12 mouse cellular contexts compared by ENCODE assay signal in the genomic region with DNA sequence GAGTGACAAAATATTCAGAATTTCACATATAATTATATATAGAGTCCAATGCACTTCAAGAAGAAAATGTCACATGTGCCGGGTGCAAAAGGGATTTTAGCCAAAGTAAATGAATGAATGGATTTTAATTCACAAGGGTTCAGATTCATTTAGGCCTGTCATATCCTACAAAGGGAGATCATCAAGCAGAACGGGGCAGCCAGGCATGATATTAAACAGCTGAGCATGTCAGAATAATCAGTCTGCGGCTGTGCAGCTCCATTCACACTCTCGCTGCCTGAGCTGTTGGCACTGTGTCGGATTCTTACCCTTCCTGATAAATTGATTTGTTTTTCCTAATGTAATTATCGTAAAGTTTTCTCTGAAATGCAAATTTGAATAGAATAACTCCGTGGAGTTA.
DNase-seq lines count a peak whose midpoint lies in the region; ATAC-seq lines count a peak whose summit lies in the region.
"Had no signal": no experiment of that assay in that cellular context is flagged by ENCODE, and none has a peak within 500 bp of the region (broad histone marks: within the 10 kb centered on the region; RNA-seq: fewer than 3 reads in every experiment).

No protein-coding gene starts in this region.

- no peak overlapping the region for H3K27ac ChIP-seq in neural tube, embryonic 11.5 days (ENCODE audit: low read depth, low read length)
- H3K27ac ChIP-seq in hindbrain, embryonic 10.5 days = no peak overlapping the region
- H3K27ac ChIP-seq in midbrain, embryonic 13.5 days = no peak overlapping the region
- H3K27ac ChIP-seq: liver, embryonic 13.5 days; macrophage had no signal

- H3K4me3 ChIP-seq in neural tube, embryonic 11.5 days (ENCODE audit: low read depth, low read length) = no peak overlapping the region
- no peak overlapping the region for H3K4me3 ChIP-seq in hindbrain, embryonic 10.5 days
- no peak overlapping the region for H3K4me3 ChIP-seq in midbrain, embryonic 13.5 days (replicated peaks)
- H3K4me3 ChIP-seq: liver, embryonic 13.5 days had no signal

- no peak for DNase-seq in neural tube, embryonic 11.5 days (ENCODE audit: low spot score)
- DNase-seq in neural tube, embryonic 10.5 days (ENCODE audit: extremely low spot score, low spot score) = no peak
- peak; percentile 28 for DNase-seq in hindbrain, embryonic 10.5 days (ENCODE audit: low spot score)
- DNase-seq in urinary bladder, adult 18-20 months (ENCODE audit: low spot score in 2 of 2) = no peak
- no peak for DNase-seq in spleen, adult 18-20 months
- DNase-seq: adrenal gland, postnatal 25 days; cerebellum, adult 11-12 months; liver, embryonic 13.5 days had no signal

- H3K9me3 ChIP-seq in neural tube, embryonic 11.5 days (ENCODE audit: control insufficient read depth, low read length) = no peaks in the 10 kb centered on the region
- H3K9me3 ChIP-seq in hindbrain, embryonic 10.5 days = no peaks in the 10 kb centered on the region
- no peaks in the 10 kb centered on the region for H3K9me3 ChIP-seq in midbrain, embryonic 13.5 days
- H3K9me3 ChIP-seq: liver, embryonic 13.5 days had no signal

- no peak overlapping the region for H3K9ac ChIP-seq in neural tube, embryonic 11.5 days (ENCODE audit: low read length)
- no peak overlapping the region for H3K9ac ChIP-seq in midbrain, embryonic 13.5 days (replicated peaks)
- H3K9ac ChIP-seq: liver, embryonic 13.5 days had no signal

- no peaks in the 10 kb centered on the region for H3K27me3 ChIP-seq in neural tube, embryonic 11.5 days (ENCODE audit: control insufficient read depth, insufficient read depth, low read length)
- H3K27me3 ChIP-seq in hindbrain, embryonic 10.5 days (ENCODE audit: insufficient read depth, poor library complexity, severe bottlenecking) = no peaks in the 10 kb centered on the region
- no peaks in the 10 kb centered on the region for H3K27me3 ChIP-seq in midbrain, embryonic 13.5 days
- H3K27me3 ChIP-seq: liver, embryonic 13.5 days had no signal

- peak; percentile 70; the same call in 1 of the 2 replicates for ATAC-seq in neural tube, embryonic 11.5 days (ENCODE audit: insufficient read depth, low FRiP score, low TSS enrichment)
- ATAC-seq in midbrain, embryonic 13.5 days = peak; percentile 95
- no peak for ATAC-seq in CD4-positive, CD25-positive, alpha-beta regulatory T cell, adult 4 months

- no peaks in the 10 kb centered on the region for H3K36me3 ChIP-seq in neural tube, embryonic 11.5 days (ENCODE audit: control insufficient read depth, insufficient read depth, low read length)
- no peaks in the 10 kb centered on the region for H3K36me3 ChIP-seq in hindbrain, embryonic 10.5 days
- H3K36me3 ChIP-seq in midbrain, embryonic 13.5 days = no peaks in the 10 kb centered on the region
- H3K36me3 ChIP-seq: liver, embryonic 13.5 days had no signal

- no peak overlapping the region for H3K4me2 ChIP-seq in neural tube, embryonic 11.5 days (ENCODE audit: low read depth)
- no peak overlapping the region for H3K4me2 ChIP-seq in midbrain, embryonic 13.5 days (replicated peaks)
- H3K4me2 ChIP-seq: heart, embryonic 11.5 days; liver, embryonic 13.5 days had no signal

- whole genome bisulfite sequencing in neural tube, embryonic 11.5 days = 59% methylated on average over 7 of the region's 7 CpGs
- 44% methylated on average over 7 of the region's 7 CpGs for WGBS in hindbrain, embryonic 10.5 days
- 17% methylated on average over 7 of the region's 7 CpGs for WGBS in midbrain, embryonic 13.5 days

- H3K4me1 ChIP-seq in neural tube, embryonic 11.5 days (ENCODE audit: control insufficient read depth, insufficient read depth, low read length) = no peaks in the 10 kb centered on the region
- H3K4me1 ChIP-seq in hindbrain, embryonic 10.5 days (replicated peaks) = no peaks in the 10 kb centered on the region
- H3K4me1 ChIP-seq in midbrain, embryonic 13.5 days (replicated peaks) = 0 out of 2 replicates have a peak, but pooled peaks cover 2% of the 10 kb centered on the region
- H3K4me1 ChIP-seq: liver, embryonic 13.5 days had no signal
